Mouse (Mus musculus) lung, postnatal 36 days (tissue): Measurements from ENCODE around the gene Gabrg2.

Source experiments
- DNase-seq: peaks from one replicate; pipeline ENCODE4 v3.0.0; 2022; ENCODE audit warnings: mixed read lengths

Gene Gabrg2

GRCm38 (mm10) chr11:42000190-42001098, at the start of gene Gabrg2:
Gene Gabrg2, minus strand, starts transcription at chr11:42000857.
- DNase-seq: no peak

DNA sequence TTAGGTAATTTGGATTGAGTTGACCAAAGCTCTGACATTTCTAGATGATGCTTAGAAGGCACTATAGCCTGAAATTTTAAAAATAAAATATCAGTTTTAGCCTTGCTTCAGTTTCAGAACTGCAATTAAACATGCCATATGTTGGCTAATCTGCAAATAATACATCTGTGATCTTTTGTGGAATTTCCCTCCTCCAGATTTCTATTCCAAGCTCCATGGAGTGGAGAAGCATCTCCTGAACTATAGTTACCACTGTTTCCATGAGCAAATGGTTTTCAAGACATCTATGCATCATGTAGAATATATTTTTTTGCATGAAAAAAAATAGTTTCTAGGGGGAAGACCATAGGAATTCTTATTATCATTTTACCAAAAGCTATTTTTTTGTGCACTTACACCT, 47.5 kb upstream of the Gabrg2 start:
- no peak for DNase-seq

DNA sequence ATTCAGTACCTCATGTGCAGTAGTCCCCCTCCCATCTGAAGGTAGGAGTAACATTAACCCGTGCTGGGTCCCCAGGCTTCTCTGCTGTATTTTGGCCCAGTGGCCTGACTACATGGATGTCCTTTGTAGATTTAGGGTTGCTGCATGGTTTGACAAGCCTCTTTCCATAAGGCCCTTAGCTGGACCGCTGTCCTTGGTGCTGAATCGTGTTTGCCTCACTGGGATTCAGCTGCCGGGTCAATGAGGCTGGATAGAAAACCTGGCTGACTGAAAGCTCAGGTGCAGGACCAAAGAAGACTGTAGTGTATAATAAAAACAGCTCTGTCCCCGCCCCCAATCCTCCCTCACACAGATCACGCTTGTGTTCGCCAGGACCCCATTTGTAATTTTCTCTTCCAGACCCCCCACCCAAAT, 1.2 kb downstream of the Gabrg2 start:
- no peak for DNase-seq

DNA sequence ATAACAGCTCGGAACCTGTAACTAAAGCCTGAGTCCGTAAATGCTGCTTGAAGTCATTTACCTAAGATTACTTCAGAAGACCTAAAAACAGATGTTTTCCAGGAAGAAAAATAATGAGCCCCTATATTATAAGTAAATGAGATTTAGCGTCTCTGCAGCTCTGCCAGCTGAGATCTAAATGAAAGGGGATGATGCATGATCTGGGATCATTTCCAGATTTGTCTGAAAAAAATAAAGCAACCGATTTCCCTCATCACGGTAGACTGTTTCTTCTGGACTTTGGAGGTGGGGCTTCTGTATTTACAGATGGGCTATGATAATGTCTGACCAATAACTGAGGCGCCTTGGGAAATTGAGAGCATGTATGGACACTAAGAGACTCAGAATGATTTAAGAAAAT, 20.5 kb downstream of the Gabrg2 start:
- DNase-seq: no peak

- DNase-seq: no peak
Measured at GRCm38 (mm10) chr11:41968595-41968994, 32.1 kb downstream of the Gabrg2 start.

DNA sequence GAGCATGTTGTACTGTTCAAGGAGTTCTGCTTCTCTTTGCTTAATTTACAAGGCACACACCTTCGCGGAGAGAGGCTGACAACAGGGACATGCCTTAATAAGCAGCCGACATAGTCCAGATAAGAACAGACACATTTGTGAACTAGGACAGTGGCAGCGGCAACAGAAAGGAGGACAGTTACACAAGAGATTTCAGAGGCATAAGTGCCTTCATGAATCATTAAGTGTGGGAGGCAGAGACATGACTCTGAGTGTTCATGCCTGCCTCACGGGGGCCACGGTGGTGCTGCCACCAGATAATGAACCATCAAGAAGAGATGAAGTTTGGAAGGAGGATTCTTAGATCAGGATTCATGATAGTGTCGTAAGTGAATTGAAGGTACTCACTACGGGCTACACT, 38.0 kb downstream of the Gabrg2 start:
- no peak for DNase-seq

GRCm38 (mm10) chr11:41953550-41953949, 47.1 kb downstream of the Gabrg2 start:
- no peak for DNase-seq

- no peak for DNase-seq
Measured at GRCm38 (mm10) chr11:41951898-41952297, 48.8 kb downstream of the Gabrg2 start.

- DNase-seq: no peak
Measured at GRCm38 (mm10) chr11:41945471-41945870, 55.2 kb downstream of the Gabrg2 start.

- DNase-seq: no peak
Measured at GRCm38 (mm10) chr11:41937979-41938378, 62.7 kb downstream of the Gabrg2 start.

GRCm38 (mm10) chr11:41918864-41919263, 81.8 kb downstream of the Gabrg2 start:
- no peak for DNase-seq

DNA sequence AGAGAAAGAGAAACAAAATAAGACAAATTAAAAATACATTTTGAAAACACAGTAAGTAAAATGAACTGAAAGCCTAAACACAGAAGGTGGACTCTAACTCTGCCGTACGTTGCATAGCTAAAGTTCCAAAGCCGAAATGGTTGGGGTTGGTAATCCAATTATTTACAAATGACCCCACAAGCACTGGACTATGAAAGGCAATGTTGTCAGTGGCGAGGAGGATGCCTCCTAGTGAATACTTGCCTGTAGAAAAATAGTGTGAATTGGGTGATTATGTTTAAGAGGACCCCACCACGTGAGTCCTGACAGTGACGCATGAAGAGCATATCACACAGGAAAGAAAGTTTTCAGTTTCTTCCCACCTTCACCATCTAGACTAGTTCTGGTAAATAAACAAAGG, 86.6 kb downstream of the Gabrg2 start:
- no peak for DNase-seq

- DNase-seq: no peak
Measured at GRCm38 (mm10) chr11:41903661-41904060, 97.0 kb downstream of the Gabrg2 start.
